Mouse (Mus musculus) heart, postnatal 0 days (tissue): Measurements from ENCODE around the gene Btbd10.

ENCODE experiments used
- CTCF ChIP-seq: IDR thresholded peaks from 2 replicates; pipeline ENCODE4 v1.5.1; 2016; ENCODE audit warnings: antibody characterized with exemption, control low read depth, low read depth
- EP300 ChIP-seq: IDR thresholded peaks from 2 replicates; pipeline ENCODE4 v1.6.1; 2016; ENCODE audit warnings: antibody characterized with exemption, low read depth

DNA sequence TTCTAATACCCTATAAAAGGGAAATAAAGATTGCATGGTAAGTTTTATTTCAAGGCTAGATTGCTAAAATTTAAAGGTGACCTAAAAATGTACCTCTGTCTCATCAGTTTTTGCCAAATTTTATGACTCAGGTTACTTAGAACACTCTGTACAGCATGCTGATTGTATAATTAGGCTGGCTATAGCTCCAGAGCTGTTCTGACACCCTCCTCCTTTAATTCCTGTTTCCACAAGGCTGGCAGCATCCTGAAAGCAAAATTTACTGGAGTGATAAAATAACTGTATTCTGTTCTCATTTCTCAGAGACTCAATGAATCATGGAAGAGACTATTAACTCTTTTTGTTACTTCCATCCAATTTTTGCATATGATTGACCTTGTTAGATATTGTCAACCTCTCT lies 35.2 kb downstream of the Btbd10 start:
- TF ChIP-seq EP300 (no peak), CTCF (no peak)
